8 mouse cellular contexts compared by ENCODE assay signal in the genomic region with DNA sequence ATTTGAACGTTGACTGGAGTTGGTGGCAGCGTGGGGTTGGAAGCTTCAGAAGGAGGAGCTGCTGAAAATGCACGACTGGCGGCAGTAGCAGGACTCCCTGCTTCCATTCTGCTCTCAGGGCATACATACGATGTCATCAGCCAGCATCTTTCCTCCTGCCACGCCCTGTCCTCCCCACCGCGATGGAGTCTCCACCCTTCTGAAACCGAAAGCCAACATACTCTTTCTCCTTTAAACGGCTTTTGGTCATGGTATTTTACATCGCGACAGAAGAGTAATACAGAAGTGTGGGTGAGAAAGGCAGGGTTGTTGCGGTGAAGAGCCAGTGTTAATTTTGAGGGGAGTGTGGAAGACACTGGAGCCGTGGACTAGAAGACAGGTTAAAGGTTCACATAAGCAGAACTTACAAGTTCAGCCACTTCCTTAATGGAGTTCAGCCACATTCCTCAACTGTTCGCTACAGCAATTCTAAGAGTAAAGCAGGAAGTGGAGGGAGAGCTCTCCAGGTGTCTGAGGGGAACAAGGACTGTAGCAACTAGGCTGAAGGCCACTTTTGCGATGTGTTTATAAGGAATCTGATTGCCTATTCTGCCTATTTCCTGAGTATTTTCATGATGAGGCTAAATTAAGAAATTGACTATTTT. TPM values are rescaled to one million over a fixed set of nuclear protein-coding genes. Genes with fewer than 3 reads are reported as not detected.
A peak's percentile ranks its signal among the peaks of the same experiment; 100 is the strongest.
DNase-seq lines count a peak whose midpoint lies in the region; ATAC-seq and TF ChIP-seq lines count a peak whose summit lies in the region.

No protein-coding gene starts in this region.

- H3K4me3 ChIP-seq in gastrocnemius, adult 2 months = peak overlapping the region; percentile 67
- H3K4me3 ChIP-seq in MEL (ENCODE audit: control insufficient read depth in 1 of 2, insufficient read depth in 1 of 2, low read depth in 2 of 2, low read length in 2 of 2) = peak overlapping the region; percentile 63 to 81
- H3K4me3 ChIP-seq in intestine, embryonic 16.5 days (ENCODE audit: low read length) = peak overlapping the region; percentile 42
- H3K4me3 ChIP-seq in macrophage (ENCODE audit: inconsistent target) = peak overlapping the region; percentile 43

- no peak for TF ChIP-seq RAD21 in MEL (IDR thresholded peaks at IDR 0.05; ENCODE audit: low read depth, low read length)

- peak overlapping the region; percentile 84 for H3K9ac ChIP-seq in MEL (ENCODE audit: control insufficient read depth, low read depth, low read length, poor library complexity, severe bottlenecking)
- H3K9ac ChIP-seq in intestine, embryonic 16.5 days (ENCODE audit: low read depth, low read length) = peak overlapping the region; percentile 54

- peak overlapping the region; percentile 2; the same call in 1 of the 2 replicates for H3K27ac ChIP-seq in gastrocnemius, adult 2 months
- H3K27ac ChIP-seq in MEL (ENCODE audit: control insufficient read depth, low read depth, low read length) (peak overlapping the region; percentile 95), macrophage (peak overlapping the region; percentile 70)
- H3K27ac ChIP-seq in intestine, embryonic 16.5 days (ENCODE audit: low read length) = peak overlapping the region; percentile 54; the same call in 1 of the 2 replicates

- TF ChIP-seq CTCF in gastrocnemius, adult 2 months (IDR thresholded peaks at IDR 0.05) = no peak
- no peak for TF ChIP-seq CTCF in MEL (IDR thresholded peaks at IDR 0.05 in 2 of 3, conservative IDR thresholded peaks at IDR 0.05 in 1 of 3; ENCODE audit: control insufficient read depth in 1 of 3, insufficient read depth in 1 of 3, low read depth in 2 of 3, low read length in 3 of 3, poor library complexity in 1 of 3, severe bottlenecking in 1 of 3)

- H3K4me2 ChIP-seq in intestine, embryonic 16.5 days (ENCODE audit: low read depth, low read length) = peak overlapping the region; percentile 46

- no peaks in the 10 kb centered on the region for H3K9me3 ChIP-seq in MEL (replicated peaks; ENCODE audit: insufficient read depth, low read length)
- no peaks in the 10 kb centered on the region for H3K9me3 ChIP-seq in intestine, embryonic 16.5 days (ENCODE audit: control insufficient read depth, low read length)

- intact Hi-C loops in gastrocnemius, adult 2 months (cut with DNase I) = no loop called here
- intact Hi-C loops in gastrocnemius, postnatal 14 days (cut with DNase I; ENCODE audit: low total_unique reads) = no loop called here

- no peaks in the 10 kb centered on the region for H3K27me3 ChIP-seq in MEL (ENCODE audit: control insufficient read depth in 1 of 2, insufficient read depth in 2 of 2, low read length in 2 of 2)
- H3K27me3 ChIP-seq in intestine, embryonic 16.5 days (replicated peaks; ENCODE audit: control insufficient read depth, insufficient read depth, low read length) = no peaks in the 10 kb centered on the region
- no peaks in the 10 kb centered on the region for H3K27me3 ChIP-seq in splenic B cell, adult 2 months (ENCODE audit: control insufficient read depth, insufficient read depth, low read length, poor library complexity, severe bottlenecking)

- no peaks in the 10 kb centered on the region; the same call in 1 of the 2 replicates for H3K79me2 ChIP-seq in MEL (ENCODE audit: control insufficient read depth, insufficient read depth, low read length, poor library complexity)
- no peaks in the 10 kb centered on the region; the same call in 1 of the 2 replicates for H3K79me2 ChIP-seq in macrophage (ENCODE audit: inconsistent target)

- 29% methylated on average over 16 of the region's 16 CpGs for WGBS in intestine, embryonic 16.5 days
- WGBS in macrophage (ENCODE audit: missing documents) = 2% methylated on average over 16 of the region's 16 CpGs

- peak; percentile 30 to 50; a peak in 2 of 4 replicates for TF ChIP-seq POLR2A in MEL (IDR thresholded peaks at IDR 0.05; ENCODE audit: control insufficient read depth in 1 of 2, insufficient read depth in 1 of 2, low read depth in 1 of 2, low read length in 2 of 2, poor library complexity in 1 of 2)

- no peak for DNase-seq in gastrocnemius, adult 2 months
- no peak for DNase-seq in gastrocnemius, postnatal 14 days
- DNase-seq in MEL (ENCODE audit: low read depth, low spot score) = peak; percentile 87
- peak; percentile 66 for DNase-seq in splenic B cell, adult 2 months (ENCODE audit: low read depth, low spot score)
- DNase-seq in cerebellum, adult 11 months = no peak

- TF ChIP-seq EP300 in MEL (IDR thresholded peaks at IDR 0.05; ENCODE audit: low read depth in 1 of 2, low read length in 2 of 2) = peak in 1 of 2 experiments; percentile 47; a peak in 2 of 4 replicates

- peaks cover 13 to 14% of the 10 kb centered on the region in 2 experiments; a peak in 3 of 4 replicates for H3K4me1 ChIP-seq in MEL (ENCODE audit: control insufficient read depth in 1 of 2, insufficient read depth in 2 of 2, low read length in 2 of 2)
- 0 out of 2 replicates have a peak, but pooled peaks cover 2% of the 10 kb centered on the region for H3K4me1 ChIP-seq in intestine, embryonic 16.5 days (ENCODE audit: control insufficient read depth, insufficient read depth, low read length)

- ATAC-seq in granulocyte monocyte progenitor cell, adult 5-6 weeks (replicated peaks; ENCODE audit: poor library complexity, severe bottlenecking) = peak; percentile 93
- peak; percentile 88 for ATAC-seq in intestine, embryonic 16.5 days

- peaks cover 0 to 8% of the 10 kb centered on the region in 2 experiments; a peak in 2 of 4 replicates for H3K36me3 ChIP-seq in MEL (ENCODE audit: control insufficient read depth in 1 of 2, insufficient read depth in 2 of 2, low read length in 2 of 2)
- H3K36me3 ChIP-seq in intestine, embryonic 16.5 days (ENCODE audit: control insufficient read depth, insufficient read depth, low read length) = no peaks in the 10 kb centered on the region
- H3K36me3 ChIP-seq in macrophage (ENCODE audit: inconsistent target) = no peaks in the 10 kb centered on the region
- no peaks in the 10 kb centered on the region for H3K36me3 ChIP-seq in splenic B cell, adult 2 months (ENCODE audit: control insufficient read depth, insufficient read depth, low read length, poor library complexity, severe bottlenecking)

TF ChIP-seq in MEL, 35 proteins besides CTCF, POLR2A, EP300 and RAD21 (continues in another document):
- 0 out of 2 replicates have a peak, but pooled peaks have one; percentile 3 for TF ChIP-seq ZNF384 (IDR thresholded peaks at IDR 0.05; ENCODE audit: low read depth, low read length)
- no peak for TF ChIP-seq HCFC1 (IDR thresholded peaks at IDR 0.05; ENCODE audit: low read depth, low read length)
- peak; percentile 76; the same call in 1 of the 2 replicates for TF ChIP-seq POLR2AphosphoS2 (IDR thresholded peaks at IDR 0.05; ENCODE audit: low read length)
- TF ChIP-seq MAFK (IDR thresholded peaks at IDR 0.05; ENCODE audit: borderline replicate concordance, low read depth, low read length) = no peak
- TF ChIP-seq BHLHE40 (IDR thresholded peaks at IDR 0.05; ENCODE audit: borderline replicate concordance, low read depth, low read length) = no peak
- TF ChIP-seq MAZ (IDR thresholded peaks at IDR 0.05; ENCODE audit: low read depth, low read length) = peak; percentile 47; the same call in 1 of the 2 replicates
- peak; percentile 49; the same call in 1 of the 2 replicates for TF ChIP-seq SIN3A (IDR thresholded peaks at IDR 0.05; ENCODE audit: low read length)
- peak; percentile 79 for TF ChIP-seq ELF1 (IDR thresholded peaks at IDR 0.05; ENCODE audit: low read depth, low read length)
- peak; percentile 50; the same call in 1 of the 2 replicates for TF ChIP-seq TCF12 (IDR thresholded peaks at IDR 0.05; ENCODE audit: low read depth, low read length)
- peak; percentile 69 for TF ChIP-seq TBP (IDR thresholded peaks at IDR 0.05; ENCODE audit: low read depth, low read length)
- peak; percentile 25; the same call in 1 of the 2 replicates for TF ChIP-seq RCOR1 (IDR thresholded peaks at IDR 0.05; ENCODE audit: low read depth, low read length)
- no peak for TF ChIP-seq NELFE (IDR thresholded peaks at IDR 0.05; ENCODE audit: low read depth, low read length)
- peak; percentile 56; the same call in 1 of the 2 replicates for TF ChIP-seq MAX (IDR thresholded peaks at IDR 0.05; ENCODE audit: low read length)
- no peak for TF ChIP-seq E2F4 (IDR thresholded peaks at IDR 0.05; ENCODE audit: borderline replicate concordance, low read depth, low read length)
- TF ChIP-seq MXI1 (IDR thresholded peaks at IDR 0.05; ENCODE audit: low read depth, low read length) = peak; percentile 67

RNA-seq across cellular contexts. Expression of gene Nipa2, which starts 6.1 kb away (rescaled TPM):
- total RNA-seq in gastrocnemius, adult 2 months (2021) = 10 to 100 TPM; 31.7 to 32.6 TPM
- 10 to 100 TPM; 26.3 to 27.2 TPM for total RNA-seq in gastrocnemius, postnatal 14 days (2021)
- 25.7 and 28.6 TPM in 2 replicates for total RNA-seq in MEL (2012; rRNA removed)
- polyA plus RNA-seq in MEL (2012; ENCODE audit: insufficient read depth in 1 of 2, insufficient read length in 2 of 2, low read depth in 1 of 2, low replicate concordance in 2 of 2, missing spikeins in 1 of 2) (10 to 100 TPM in 1 of 2 experiments, not detected in 1; 26.3 TPM), macrophage (2018) (46.8 to 70.3 TPM (median 57.8 TPM) in 3 replicates)
- total RNA-seq in granulocyte monocyte progenitor cell, adult 5-6 weeks (2014; fragmentation: Nextera tagmentation) = 31.2 and 34.3 TPM in 2 replicates
- total RNA-seq in granulocyte monocyte progenitor cell, adult 5-6 weeks (2017) = 37.3 and 39.8 TPM in 2 replicates
- 55.9 and 71.0 TPM in 2 replicates for polyA plus RNA-seq in intestine, embryonic 16.5 days (2015; fragmentation: Nextera tagmentation; extraction: Ambion mirVana)
- total RNA-seq in macrophage (2018; cell fraction: chromatin; rRNA removed) = 100 to 1,000 TPM in 18 of 26 experiments, 10 to 100 TPM in 8; 34.9 to 251 (median 128) TPM
- 10 to 100 TPM; 47.4 to 89.8 (median 63.9) TPM for total RNA-seq in macrophage (2018; cell fraction: cytosol; rRNA removed)
- 100 to 1,000 TPM in 16 of 26 experiments, 10 to 100 TPM in 10; 40.4 to 190 (median 110) TPM for total RNA-seq in macrophage (2018; cell fraction: nucleus; rRNA removed)

RNA-seq across cellular contexts. Expression of gene Nipa1, which starts 51.4 kb away (rescaled TPM):
- 1 to 10 TPM; 2.5 to 3.5 TPM for total RNA-seq in gastrocnemius, adult 2 months (2021)
- 1 to 10 TPM; 2.4 to 3.2 TPM for total RNA-seq in gastrocnemius, postnatal 14 days (2021)
- 10.4 and 14.8 TPM in 2 replicates for total RNA-seq in MEL (2012; rRNA removed)
- polyA plus RNA-seq in MEL (2012; ENCODE audit: insufficient read depth in 1 of 2, insufficient read length in 2 of 2, low read depth in 1 of 2, low replicate concordance in 2 of 2, missing spikeins in 1 of 2) (10 to 100 TPM in 1 of 2 experiments, not detected in 1; 13.0 TPM), macrophage (2018) (4.1 to 8.0 TPM (median 4.2 TPM) in 3 replicates)
- 0.73 and 1.3 TPM in 2 replicates for total RNA-seq in granulocyte monocyte progenitor cell, adult 5-6 weeks (2014; fragmentation: Nextera tagmentation)
- 1.9 and 4.4 TPM in 2 replicates for total RNA-seq in granulocyte monocyte progenitor cell, adult 5-6 weeks (2017)
- 2.9 and 3.7 TPM in 2 replicates for polyA plus RNA-seq in intestine, embryonic 16.5 days (2015; fragmentation: Nextera tagmentation; extraction: Ambion mirVana)
- 1 to 10 TPM in 19 of 26 experiments, under 1 TPM in 6, not detected in 1; 0.24 to 4.7 (median 1.7) TPM for total RNA-seq in macrophage (2018; cell fraction: chromatin; rRNA removed)
- 1 to 10 TPM; 3.3 to 6.7 (median 5.5) TPM for total RNA-seq in macrophage (2018; cell fraction: cytosol; rRNA removed)
- 1 to 10 TPM; 1.4 to 7.6 (median 3.8) TPM for total RNA-seq in macrophage (2018; cell fraction: nucleus; rRNA removed)

Comparison
In these comparisons a context has a peak if more than half of its experiments do, and no peak if none do; other contexts are left out.
1. DNase-seq: peak in MEL (single experiment) and splenic B cell, adult 2 months (single experiment); none in gastrocnemius, adult 2 months (single experiment), gastrocnemius, postnatal 14 days (single experiment) and cerebellum, adult 11 months (single experiment).
2. H3K27ac ChIP-seq: peak in every context shown above with its lines; median percentile 95 in MEL; 70 in macrophage; 54 in intestine, embryonic 16.5 days; 2 in gastrocnemius, adult 2 months.
3. Peak in every context shown above with its lines, with median percentiles within 50 percentile points of each other: H3K4me3 ChIP-seq.